Mouse (Mus musculus) embryonic facial prominence, embryonic 14.5 days (tissue): ENCODE measurements around the gene Ess2. TPM values are rescaled to one million over a fixed set of nuclear protein-coding genes. Genes with fewer than 3 reads are reported as not detected.

Experiments used
- ATAC-seq: fragments of 200-750 bp; cut with Nextera tagmentation; 2 replicates; pipeline ENCODE4 v1.8.0; 2017; ENCODE audit warnings: low read depth, moderate number of reproducible peaks, moderate TSS enrichment
- DNase-seq: peaks from one replicate; pipeline ENCODE4 v3.0.0-alpha.2; 2015; ENCODE audit warnings: low spot score
- H3K27ac ChIP-seq: fragments of 300-500 bp; sonication (generic); replicated peaks from 2 replicates; pipeline ENCODE4 v1.5.1; 2014; ENCODE audit warnings: low read depth, mild to moderate bottlenecking, low read length, moderate library complexity
- H3K27me3 ChIP-seq: fragments of 300-500 bp; sonication (generic); replicated peaks from 2 replicates; pipeline ENCODE4 v1.6.1; 2014; ENCODE audit warnings: low read length; ENCODE audit not compliant: control insufficient read depth, insufficient read depth
- H3K36me3 ChIP-seq: fragments of 300-500 bp; sonication (generic); 2 replicates; pipeline ENCODE4 v1.6.1; 2014; ENCODE audit warnings: low read length, mixed read lengths; ENCODE audit not compliant: control insufficient read depth, insufficient read depth
- H3K4me1 ChIP-seq: fragments of 300-500 bp; sonication (generic); 2 replicates; pipeline ENCODE4 v1.6.1; 2014; ENCODE audit warnings: antibody characterized with exemption, low read length; ENCODE audit not compliant: control insufficient read depth, insufficient read depth
- H3K4me2 ChIP-seq: fragments of 300-500 bp; sonication (generic); 2 replicates; pipeline ENCODE4 v1.6.1; 2014; ENCODE audit warnings: low read depth, mild to moderate bottlenecking, low read length, moderate library complexity, mixed read lengths
- H3K4me3 ChIP-seq: fragments of 300-500 bp; sonication (generic); 2 replicates; pipeline ENCODE4 v1.5.1; 2014; ENCODE audit warnings: low read depth, mild to moderate bottlenecking, low read length
- H3K9ac ChIP-seq: fragments of 300-500 bp; sonication (generic); 2 replicates; pipeline ENCODE4 v1.6.1; 2014; ENCODE audit warnings: low read depth, mild to moderate bottlenecking, low read length, moderate library complexity, mixed read lengths
- H3K9me3 ChIP-seq: fragments of 300-500 bp; sonication (generic); 2 replicates; pipeline ENCODE4 v1.6.1; 2016; ENCODE audit warnings: low read length; ENCODE audit not compliant: control insufficient read depth
- WGBS: fragments of 180-500 bp; shearing (Covaris S2); extraction: QIAGEN DNeasy Blood & Tissue Kit; methylation state at CpG from one replicate; pipeline ENCODE4 v1.1.7; 2014; 5-methylcytosine and 5-hydroxymethylcytosine counted together
- polyA plus RNA-seq: library from polyadenylated mRNA; unstranded; fragments of >200 nt; fragmentation: Nextera tagmentation; extraction: Ambion mirVana; gene quantifications from 2 replicates; pipeline ENCODE4 v1.2.1, GENCODE M21; 2014

The Ess2 gene
- polyA plus RNA-seq, 1 experiment from 2014 or later: 26.2 TPM

DNA sequence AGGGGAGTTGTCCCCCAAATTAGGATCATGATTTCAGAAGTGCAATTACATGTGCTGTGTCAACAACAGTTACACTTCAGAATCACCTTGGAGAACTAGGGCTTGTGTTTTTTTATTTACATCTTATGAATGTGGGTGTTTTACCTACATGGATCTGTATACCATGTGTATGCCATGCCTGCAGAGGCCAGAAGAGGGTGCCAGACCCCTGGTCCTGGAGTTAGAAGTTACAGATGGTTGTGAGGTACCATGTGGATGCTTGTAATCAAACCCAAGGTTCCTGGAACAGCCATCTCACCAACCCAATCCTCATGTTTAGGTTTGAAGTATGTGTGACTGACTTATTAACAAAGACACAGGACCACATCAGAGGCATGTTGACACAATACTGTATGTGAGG, 52.6 kb downstream of the Ess2 start:
- Histone ChIP-seq H3K4me2 (no peak overlapping the region), H3K9ac (no peak overlapping the region), H3K36me3 (peaks cover 65% of the 10 kb centered on the region), H3K9me3 (no peaks in the 10 kb centered on the region), H3K27me3 (no peaks in the 10 kb centered on the region), H3K4me1 (no peaks in the 10 kb centered on the region), H3K4me3 (no peak overlapping the region), H3K27ac (no peak overlapping the region)
- peak; percentile 14 for DNase-seq
- ATAC-seq: peak; percentile 81

- no peak overlapping the region for H3K4me2 ChIP-seq
- 90% methylated on average over 7 of the region's 7 CpGs for WGBS
- H3K4me3 ChIP-seq: no peak overlapping the region
- no peak overlapping the region for H3K27ac ChIP-seq
- DNase-seq (no peak), ATAC-seq (no peak)
- no peaks in the 10 kb centered on the region for H3K4me1 ChIP-seq
- no peak overlapping the region for H3K9ac ChIP-seq
- no peaks in the 10 kb centered on the region for H3K27me3 ChIP-seq
- H3K9me3 ChIP-seq: no peaks in the 10 kb centered on the region
- H3K36me3 ChIP-seq: peaks cover 79% of the 10 kb centered on the region
Observed at GRCm38 (mm10) chr16:17857157-17857556, 54.0 kb downstream of the Ess2 start.

DNA sequence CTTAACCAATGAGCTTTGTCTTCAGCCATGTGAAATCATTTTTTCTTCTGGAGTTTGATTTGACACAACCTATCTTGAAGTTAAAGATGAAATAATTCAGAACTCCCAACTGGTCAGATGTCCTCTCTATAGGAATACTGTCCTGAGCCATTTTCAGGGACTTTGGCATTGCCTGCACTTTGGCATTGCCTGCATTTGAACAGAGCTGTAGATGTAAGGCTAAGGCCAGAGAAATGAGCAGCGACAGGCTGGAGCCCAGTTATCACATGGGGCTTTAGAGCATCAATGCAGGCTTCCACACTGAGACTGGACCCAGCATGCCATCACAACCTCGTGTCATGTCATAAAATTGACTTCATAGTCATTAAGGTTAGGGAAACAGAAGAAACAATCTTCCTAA, 57.9 kb downstream of the Ess2 start:
- no peak overlapping the region for H3K4me2 ChIP-seq
- H3K27ac ChIP-seq: no peak overlapping the region
- no peak for ATAC-seq
- no peak overlapping the region for H3K4me3 ChIP-seq
- H3K27me3 ChIP-seq: no peaks in the 10 kb centered on the region
- no peaks in the 10 kb centered on the region for H3K9me3 ChIP-seq
- 79% methylated on average over 2 of the region's 2 CpGs for WGBS
- DNase-seq: no peak
- peaks cover 94% of the 10 kb centered on the region for H3K36me3 ChIP-seq
- H3K9ac ChIP-seq: no peak overlapping the region
- no peaks in the 10 kb centered on the region for H3K4me1 ChIP-seq

- DNase-seq (no peak), ATAC-seq (no peak)
- no peaks in the 10 kb centered on the region for H3K4me1 ChIP-seq
- no peak overlapping the region for H3K4me2 ChIP-seq
- H3K27ac ChIP-seq: no peak overlapping the region
- peaks cover 93% of the 10 kb centered on the region for H3K36me3 ChIP-seq
- no peaks in the 10 kb centered on the region for H3K27me3 ChIP-seq
- no peaks in the 10 kb centered on the region for H3K9me3 ChIP-seq
- no peak overlapping the region for H3K9ac ChIP-seq
- no peak overlapping the region for H3K4me3 ChIP-seq
- WGBS: 87% methylated on average over 1 of the region's 1 CpGs
Observed at GRCm38 (mm10) chr16:17851860-17852259, 59.3 kb downstream of the Ess2 start.

DNA sequence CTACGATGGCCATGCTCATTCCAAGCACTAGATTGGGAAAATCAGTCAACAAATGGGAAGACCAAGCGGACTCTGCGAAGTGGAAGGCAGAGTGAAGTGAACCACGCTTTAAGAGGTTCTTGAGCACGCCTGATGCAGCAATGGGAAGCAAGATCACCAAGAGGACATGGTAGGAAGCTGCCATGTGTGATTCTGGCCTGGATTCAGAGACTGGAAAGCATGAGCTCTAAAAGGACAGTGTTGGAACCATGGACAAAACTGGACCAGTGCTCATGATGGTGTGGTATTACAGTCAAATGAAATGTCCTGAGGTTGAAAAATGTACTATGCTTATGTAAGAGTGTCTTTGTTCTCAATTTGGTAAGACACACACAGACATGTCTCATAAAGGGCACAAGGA, 59.8 kb downstream of the Ess2 start:
- WGBS: 94% methylated on average over 5 of the region's 5 CpGs
- H3K4me2 ChIP-seq: no peak overlapping the region
- no peak for DNase-seq
- H3K9ac ChIP-seq: no peak overlapping the region
- no peak overlapping the region for H3K4me3 ChIP-seq
- no peaks in the 10 kb centered on the region for H3K27me3 ChIP-seq
- H3K27ac ChIP-seq: no peak overlapping the region
- H3K36me3 ChIP-seq: peaks cover 92% of the 10 kb centered on the region
- H3K9me3 ChIP-seq: no peaks in the 10 kb centered on the region
- H3K4me1 ChIP-seq: no peaks in the 10 kb centered on the region
- ATAC-seq: no peak

Other genes with a start within 250 kb of the Ess2 start
- 35.2 and 36.1 TPM in 2 replicates for gene Med15, start 178.5 kb downstream of the Ess2 start, polyA plus RNA-seq
- gene Klhl22, start 151.7 kb downstream of the Ess2 start, polyA plus RNA-seq: 77.1 and 90.9 TPM in 2 replicates
- 34.5 and 35.8 TPM in 2 replicates for gene Scarf2, start 114.1 kb downstream of the Ess2 start, polyA plus RNA-seq
- 0.26 and 0.46 TPM in 2 replicates for gene B830017H08Rik, start 78.2 kb downstream of the Ess2 start, polyA plus RNA-seq
- gene Car15, start 73.0 kb downstream of the Ess2 start, polyA plus RNA-seq: 2.4 and 3.0 TPM in 2 replicates
- 0.12 and 0.19 TPM in 2 replicates for gene Gm20518, start 19.7 kb downstream of the Ess2 start, polyA plus RNA-seq
- gene Tssk1, start 17.1 kb downstream of the Ess2 start, polyA plus RNA-seq: not detected in 2 replicates
- 81.9 and 86.8 TPM in 2 replicates for gene Dgcr2, start 12.8 kb downstream of the Ess2 start, polyA plus RNA-seq
- gene Tssk2, start 12.7 kb downstream of the Ess2 start, polyA plus RNA-seq: 0.13 TPM in 1 of 2 replicates, not detected in the other
- gene Gsc2, start 3.7 kb upstream of the Ess2 start, polyA plus RNA-seq: not detected in 2 replicates
- gene Slc25a1, start 16.9 kb upstream of the Ess2 start, polyA plus RNA-seq: 56.6 and 60.3 TPM in 2 replicates
- 0.31 TPM in 1 of 2 replicates, not detected in the other for gene Vpreb2, start 69.1 kb upstream of the Ess2 start, polyA plus RNA-seq
- 89.9 and 96.8 TPM in 2 replicates for gene Dgcr6, start 141.5 kb upstream of the Ess2 start, polyA plus RNA-seq
- gene Prodh, start 178.9 kb upstream of the Ess2 start, polyA plus RNA-seq: 7.2 and 7.7 TPM in 2 replicates
- gene Rtn4r, start 216.3 kb upstream of the Ess2 start, polyA plus RNA-seq: 4.3 and 5.1 TPM in 2 replicates